Mouse (Mus musculus) liver, postnatal 0 days (tissue): Measurements from ENCODE around the gene Zbtb6.

ENCODE experiments used
- CTCF ChIP-seq: sonication (generic); IDR thresholded peaks from 2 replicates; pipeline ENCODE4 v1.5.1; 2016; ENCODE audit warnings: antibody characterized with exemption, low read depth
- EP300 ChIP-seq: IDR thresholded peaks from 2 replicates; pipeline ENCODE4 v1.6.1; 2016; ENCODE audit warnings: antibody characterized with exemption, low read depth, mild to moderate bottlenecking

- TF ChIP-seq CTCF (no peak), EP300 (no peak)
Observed at GRCm38 (mm10) chr2:37421903-37422302, 21.1 kb downstream of the Zbtb6 start.
